Mouse (Mus musculus): ENCODE data around the gene Etfrf1. TPM values are rescaled to one million over a fixed set of nuclear protein-coding genes. Genes with fewer than 3 reads are reported as not detected.

Gene Etfrf1
- total RNA-seq, 2 experiments from 2014 or later: 20.9 to 21.8 TPM

DNA sequence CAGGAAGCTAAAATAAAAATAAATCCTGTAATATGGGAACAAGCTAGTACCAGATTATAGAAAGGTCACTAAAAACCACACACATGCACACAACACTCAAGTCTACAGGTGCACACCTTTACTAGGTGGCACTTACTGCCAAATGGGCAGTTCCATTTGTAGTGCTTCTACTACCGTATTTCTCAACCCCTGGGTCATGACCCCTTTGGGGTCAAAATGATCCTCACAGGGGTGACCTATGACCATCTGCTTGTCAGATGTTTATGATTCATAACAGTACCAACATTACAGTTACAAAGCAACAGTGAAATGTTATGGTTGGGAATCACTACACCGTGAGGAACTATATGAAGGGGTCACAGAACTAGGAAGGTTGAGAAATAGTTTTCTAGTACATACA lies 3.0 kb downstream of the Etfrf1 start:
- intact Hi-C loops (cut with DNase I): no loop called here

GRCm38 (mm10) chr6:145215826-145216225 lies 4.9 kb downstream of the Etfrf1 start:
- DNase-seq (ENCODE audit: low spot score in 2 of 2): no peak
- intact Hi-C loops (cut with DNase I): no loop called here

More for the DNA sequence above, 3.0 kb downstream of the Etfrf1 start:
- DNase-seq (ENCODE audit: low spot score in 2 of 2): no peak

GRCm38 (mm10) chr6:145224246-145224645 lies 13.3 kb downstream of the Etfrf1 start:
- intact Hi-C loops (cut with DNase I): no loop called here
- no peak for DNase-seq (ENCODE audit: low spot score in 2 of 2)

DNA sequence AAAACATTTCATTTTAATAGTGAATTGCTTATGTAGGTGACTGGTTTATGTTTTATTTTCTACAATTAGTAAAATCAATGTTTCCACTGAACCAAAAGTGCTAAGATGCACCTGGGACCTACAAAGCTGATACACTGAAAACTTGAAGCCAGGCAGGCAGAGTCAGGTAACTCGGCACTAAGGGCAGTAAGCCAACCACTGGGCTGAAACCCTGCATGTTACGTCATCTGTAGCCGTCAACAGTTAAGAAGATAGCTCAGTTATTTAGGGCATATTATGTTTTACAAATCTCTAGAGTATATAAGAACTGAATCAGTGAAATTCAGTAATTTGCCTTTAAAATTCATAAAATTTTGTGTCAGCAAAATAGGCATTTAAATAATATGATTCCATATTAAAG lies 15.4 kb downstream of the Etfrf1 start:
- no peak for DNase-seq (ENCODE audit: low spot score in 2 of 2)
- intact Hi-C loops (cut with DNase I): no loop called here

DNA sequence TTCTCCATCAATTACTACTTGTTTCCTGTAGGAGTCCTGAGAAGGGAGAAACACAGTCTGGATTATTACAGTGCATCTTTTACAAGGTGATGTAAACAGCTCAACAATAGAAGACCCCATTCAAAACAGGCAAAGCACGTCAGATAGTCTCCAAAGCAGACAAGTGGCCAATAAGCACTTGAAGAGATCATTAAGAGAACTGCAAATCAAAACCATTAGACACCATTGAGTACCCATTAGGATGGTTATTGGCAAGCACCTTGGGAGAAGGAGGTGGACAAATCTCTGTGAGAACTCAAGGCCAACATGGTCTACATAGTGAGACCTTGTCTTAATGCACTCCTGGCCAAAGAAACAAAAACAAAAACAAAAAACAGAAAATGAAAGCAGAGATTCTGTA lies 23.5 kb downstream of the Etfrf1 start:
- DNase-seq (ENCODE audit: low spot score in 2 of 2): no peak
- intact Hi-C loops (cut with DNase I): no loop called here

DNA sequence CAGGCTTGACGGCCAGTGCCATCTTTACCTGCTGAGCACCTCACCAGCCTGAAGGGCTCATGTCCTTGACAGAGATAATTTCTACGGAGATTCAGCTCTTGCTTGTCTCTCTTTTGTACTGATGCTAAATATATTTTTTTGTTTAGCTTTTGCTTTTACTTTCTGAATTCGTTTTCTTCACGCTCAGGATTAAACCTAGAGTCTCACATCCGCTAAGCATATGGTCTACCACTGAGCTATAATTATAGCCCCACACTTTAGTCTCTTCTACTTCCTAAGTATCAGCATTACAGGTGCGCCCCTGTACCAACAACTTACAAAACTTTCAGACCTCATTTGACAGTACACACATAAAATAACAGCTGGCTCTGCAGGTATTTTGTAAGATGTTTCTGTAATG lies 24.4 kb downstream of the Etfrf1 start:
- no peak for DNase-seq (ENCODE audit: low spot score in 2 of 2)
- intact Hi-C loops (cut with DNase I): no loop called here

- intact Hi-C loops (cut with DNase I): no loop called here
- DNase-seq (ENCODE audit: low spot score in 2 of 2): no peak
These were observed 26.2 kb downstream of the Etfrf1 start for GRCm38 (mm10) chr6:145237148-145237547.

DNA sequence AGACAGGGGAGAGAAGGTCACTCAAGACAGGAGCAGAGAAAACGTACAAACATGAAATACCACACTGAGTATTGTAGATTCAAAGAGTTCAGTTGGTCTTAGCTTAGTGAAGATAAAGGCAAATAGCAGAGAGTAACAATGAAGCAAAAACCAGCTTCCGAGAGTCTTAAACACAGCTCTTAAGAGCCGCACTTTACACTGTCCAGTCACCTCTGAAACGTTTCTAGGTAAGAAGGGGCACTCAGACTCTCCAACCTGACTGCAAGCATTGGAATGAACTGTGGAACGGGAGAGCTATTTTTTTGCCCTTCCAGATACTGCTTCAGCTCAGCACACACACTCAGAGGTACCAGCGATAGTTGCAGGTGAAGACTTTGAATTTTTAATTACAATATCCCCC lies 29.4 kb downstream of the Etfrf1 start:
- intact Hi-C loops (cut with DNase I): no loop called here

GRCm38 (mm10) chr6:145242521-145242920 lies 31.6 kb downstream of the Etfrf1 start:
- no peak for DNase-seq (ENCODE audit: low spot score in 2 of 2)
- intact Hi-C loops (cut with DNase I): no loop called here

More for the DNA sequence above, 29.4 kb downstream of the Etfrf1 start:
- DNase-seq (ENCODE audit: low spot score in 2 of 2): no peak

DNA sequence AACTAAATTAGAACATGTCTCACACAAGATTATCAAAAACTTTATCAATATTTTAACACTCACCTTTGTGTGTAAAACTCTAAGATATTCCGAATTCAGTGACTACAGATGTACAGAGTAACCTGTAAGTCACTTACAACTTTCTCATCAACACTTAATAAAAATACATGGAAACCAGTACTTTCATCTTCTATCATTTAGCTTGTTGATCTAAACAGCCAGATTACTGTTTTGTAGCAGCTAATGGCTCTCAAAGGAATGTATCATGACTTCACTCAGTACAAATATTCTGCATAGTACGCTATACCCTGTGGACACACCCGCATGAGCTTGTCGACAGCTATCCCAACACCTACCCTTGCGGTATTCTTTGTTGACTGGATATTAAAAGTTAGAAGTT lies 35.9 kb downstream of the Etfrf1 start:
- intact Hi-C loops (cut with DNase I): no loop called here
- DNase-seq (ENCODE audit: low spot score in 2 of 2): no peak

- no peak for DNase-seq (ENCODE audit: low spot score in 2 of 2)
- intact Hi-C loops (cut with DNase I): no loop called here
These were observed 37.0 kb downstream of the Etfrf1 start for GRCm38 (mm10) chr6:145247886-145248285.

DNA sequence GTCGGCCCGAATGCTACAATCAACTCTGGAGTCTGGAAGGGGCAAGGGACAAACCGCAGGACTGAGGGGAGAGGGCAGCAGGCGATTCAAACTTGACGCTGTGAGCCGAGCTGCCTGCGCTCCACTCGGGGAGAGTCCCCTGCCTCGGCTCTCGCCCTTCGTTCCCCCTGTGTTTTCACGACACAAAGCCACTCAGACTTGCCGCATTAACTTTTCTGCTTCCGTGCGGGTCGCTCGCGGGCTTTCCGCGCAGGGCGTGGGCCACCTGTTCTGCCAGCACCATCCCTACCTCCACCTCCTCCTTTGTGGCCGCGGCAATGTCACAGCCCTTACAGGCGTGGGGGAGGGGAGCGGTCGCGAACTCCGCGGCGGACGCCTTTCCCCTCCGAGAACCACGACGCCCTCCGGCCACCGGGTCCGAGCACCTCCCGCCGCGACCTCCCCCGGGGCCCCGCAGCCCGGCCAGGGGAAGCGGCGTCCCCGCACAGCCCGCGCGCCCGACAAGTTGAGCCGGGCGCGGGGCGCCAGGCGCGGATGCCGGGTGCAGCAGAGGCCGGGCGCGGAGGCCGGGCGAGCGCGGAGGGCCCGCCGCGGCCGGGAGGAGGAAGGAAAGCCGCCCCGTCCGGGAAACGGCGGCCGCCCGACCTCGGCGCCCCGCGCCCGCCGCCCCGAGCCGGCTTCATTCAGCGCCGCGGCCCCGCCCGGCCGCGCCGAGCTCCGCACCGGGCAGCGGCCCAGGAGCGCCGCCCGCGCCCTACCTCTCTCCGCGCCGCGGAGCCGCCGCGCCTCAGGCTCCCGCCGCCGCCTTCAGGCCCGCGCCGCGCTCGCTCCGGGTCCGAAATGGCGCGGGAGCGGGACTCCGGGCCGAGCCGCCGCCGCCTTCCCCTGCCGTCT lies 38.6 kb downstream of the Etfrf1 start:
- DNase-seq (ENCODE audit: low spot score in 2 of 2): peak; percentile 56 to 60
- intact Hi-C loops (cut with DNase I): loop anchor here (1.0 to 5.0 kb wide), 2 partner anchors 58 to 92 kb away; no protein-coding TSS in a partner anchor

DNA sequence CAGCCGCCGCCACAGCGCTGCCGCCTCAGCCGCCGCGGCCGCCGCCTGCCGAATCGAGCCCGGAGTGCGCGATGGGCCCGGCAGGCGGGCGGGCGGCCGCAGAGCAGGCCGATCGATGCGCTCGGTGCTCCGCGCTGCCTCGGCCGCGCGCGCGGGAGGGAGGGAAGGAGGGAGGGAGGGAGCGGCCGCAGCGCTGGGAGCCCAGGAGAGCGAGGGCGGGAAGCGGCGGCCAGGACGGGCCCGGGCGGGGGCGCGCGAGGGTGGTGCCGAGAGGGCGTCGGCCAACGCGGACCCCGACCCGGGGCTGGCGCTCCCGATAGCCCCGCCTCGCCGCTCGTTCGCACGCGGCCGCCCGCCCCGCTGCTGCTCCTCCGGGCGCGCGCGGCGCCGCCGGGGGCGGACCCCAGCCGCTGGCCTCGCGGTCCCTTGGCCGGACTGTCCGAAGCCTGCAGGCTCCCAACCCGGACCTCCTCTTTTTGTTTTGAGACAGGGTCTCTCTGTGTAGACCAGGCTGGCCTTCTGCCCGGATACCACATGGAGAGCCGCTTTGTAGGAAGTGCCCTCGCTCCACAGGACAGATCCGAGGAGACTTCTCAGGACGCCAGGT lies 39.4 kb downstream of the Etfrf1 start, which contains the start of gene Kras:
Kras (minus strand) TSS at position 55 of the 607 bp plus-strand sequence.
- intact Hi-C loops (cut with DNase I): loop anchor here (1.0 to 5.0 kb wide), 2 partner anchors 57 to 91 kb away; no protein-coding TSS in a partner anchor
- DNase-seq (ENCODE audit: low spot score in 2 of 2): peak; percentile 88 to 92

GRCm38 (mm10) chr6:145250820-145251219 lies 39.9 kb downstream of the Etfrf1 start:
- intact Hi-C loops (cut with DNase I): loop anchor here (1.0 to 5.0 kb wide), 2 partner anchors 56 to 90 kb away; no protein-coding TSS in a partner anchor
- peak; percentile 46 to 51 for DNase-seq (ENCODE audit: low spot score in 2 of 2)

GRCm38 (mm10) chr6:145255952-145256700 lies 45.2 kb downstream of the Etfrf1 start:
- intact Hi-C loops (cut with DNase I): no loop called here
- DNase-seq (ENCODE audit: low spot score in 2 of 2): no peak

GRCm38 (mm10) chr6:145256701-145257073 lies 45.8 kb downstream of the Etfrf1 start:
- DNase-seq (ENCODE audit: low spot score in 2 of 2): no peak
- intact Hi-C loops (cut with DNase I): no loop called here

DNA sequence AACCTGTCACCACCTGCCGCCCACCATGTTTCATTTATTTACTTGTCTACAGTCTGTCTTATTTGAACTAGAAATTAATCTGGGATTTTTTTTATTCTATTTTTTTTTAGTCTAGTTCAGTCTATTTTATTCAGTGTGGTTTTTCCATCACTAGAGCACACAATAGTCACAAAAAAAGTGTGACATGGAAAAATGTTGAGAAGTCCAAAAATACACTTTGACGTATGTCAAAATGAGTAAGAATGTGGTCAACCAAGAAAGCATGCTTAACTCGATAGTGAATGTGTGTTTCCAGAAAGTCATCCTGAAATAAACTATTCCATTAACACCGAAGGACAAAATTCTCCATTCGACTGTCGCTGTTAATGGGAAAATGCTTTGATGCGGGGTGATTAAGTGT lies 51.4 kb downstream of the Etfrf1 start:
- intact Hi-C loops (cut with DNase I): no loop called here
- DNase-seq (ENCODE audit: low spot score in 2 of 2): no peak

Data from left cerebral cortex, postnatal 36 days (tissue).